Mouse (Mus musculus): Measurements from ENCODE around the gene Gm21312. TPM values are rescaled to one million over a fixed set of nuclear protein-coding genes. Genes with fewer than 3 reads are reported as not detected.

Gm21312 gene
- polyA plus RNA-seq, 1 experiment from 2014 or later, result not detected

- Histone ChIP-seq H3K27me3 (ENCODE audit: control insufficient read depth, insufficient read depth, low read length) (no peaks in the 10 kb centered on the region), H3K9ac (ENCODE audit: low read length) (no peak overlapping the region), H3K36me3 (ENCODE audit: control insufficient read depth, insufficient read depth, low read length) (no peaks in the 10 kb centered on the region), H3K27ac (replicated peaks in 1 of 2; ENCODE audit: control insufficient read depth in 1 of 2, insufficient read depth in 1 of 2, low read depth in 2 of 2, low read length in 2 of 2) (no peak overlapping the region), H3K9me3 (ENCODE audit: control insufficient read depth, low read length) (no peaks in the 10 kb centered on the region), H3K4me1 (ENCODE audit: control insufficient read depth in 2 of 2, insufficient read depth in 2 of 2, low read length in 2 of 2) (no peaks in the 10 kb centered on the region), H3K4me3 (ENCODE audit: control insufficient read depth in 1 of 2, insufficient read depth in 1 of 2, low read depth in 1 of 2, low read length in 2 of 2) (no peak overlapping the region), H3K4me2 (ENCODE audit: low read length) (no peak overlapping the region)
- WGBS, result 60% methylated on average over 3 of the region's 3 CpGs
- ATAC-seq (ENCODE audit: insufficient number of reproducible peaks, insufficient read depth, low FRiP score, low read depth), result no peak
These were observed 33.6 kb downstream of the Gm21312 start for GRCm38 (mm10) chr10:104210268-104210990.

GRCm38 (mm10) chr10:104214527-104214926 lies 37.7 kb downstream of the Gm21312 start:
- Histone ChIP-seq H3K9ac (ENCODE audit: low read length) (no peak overlapping the region), H3K27me3 (ENCODE audit: control insufficient read depth, insufficient read depth, low read length) (no peaks in the 10 kb centered on the region), H3K4me3 (ENCODE audit: control insufficient read depth in 1 of 2, insufficient read depth in 1 of 2, low read depth in 1 of 2, low read length in 2 of 2) (no peak overlapping the region), H3K9me3 (ENCODE audit: control insufficient read depth, low read length) (no peaks in the 10 kb centered on the region), H3K36me3 (ENCODE audit: control insufficient read depth, insufficient read depth, low read length) (no peaks in the 10 kb centered on the region), H3K4me1 (ENCODE audit: control insufficient read depth in 2 of 2, insufficient read depth in 2 of 2, low read length in 2 of 2) (no peaks in the 10 kb centered on the region), H3K27ac (replicated peaks in 1 of 2; ENCODE audit: control insufficient read depth in 1 of 2, insufficient read depth in 1 of 2, low read depth in 2 of 2, low read length in 2 of 2) (no peak overlapping the region), H3K4me2 (ENCODE audit: low read length) (no peak overlapping the region)
- WGBS, result 87% methylated on average over 5 of the region's 5 CpGs
- no peak for ATAC-seq (ENCODE audit: insufficient number of reproducible peaks, insufficient read depth, low FRiP score, low read depth)

GRCm38 (mm10) chr10:104220303-104221021 lies 43.6 kb downstream of the Gm21312 start:
- H3K36me3 ChIP-seq (ENCODE audit: control insufficient read depth, insufficient read depth, low read length), result no peaks in the 10 kb centered on the region
- no peak overlapping the region for H3K27ac ChIP-seq (replicated peaks in 1 of 2; ENCODE audit: control insufficient read depth in 1 of 2, insufficient read depth in 1 of 2, low read depth in 2 of 2, low read length in 2 of 2)
- H3K9me3 ChIP-seq (ENCODE audit: control insufficient read depth, low read length), result peaks cover 5% of the 10 kb centered on the region; the same call in 1 of the 2 replicates
- no peaks in the 10 kb centered on the region for H3K27me3 ChIP-seq (ENCODE audit: control insufficient read depth, insufficient read depth, low read length)
- H3K9ac ChIP-seq (ENCODE audit: low read length), result no peak overlapping the region
- H3K4me2 ChIP-seq (ENCODE audit: low read length), result no peak overlapping the region
- no peaks in the 10 kb centered on the region for H3K4me1 ChIP-seq (ENCODE audit: control insufficient read depth in 2 of 2, insufficient read depth in 2 of 2, low read length in 2 of 2)
- H3K4me3 ChIP-seq (ENCODE audit: control insufficient read depth in 1 of 2, insufficient read depth in 1 of 2, low read depth in 1 of 2, low read length in 2 of 2), result no peak overlapping the region
- ATAC-seq (ENCODE audit: insufficient number of reproducible peaks, insufficient read depth, low FRiP score, low read depth), result no peak
- 72% methylated on average over 6 of the region's 6 CpGs for WGBS

Other genes with a start within 250 kb of the Gm21312 start
- gene Gm21293, start 34.0 kb upstream of the Gm21312 start, polyA plus RNA-seq (2014; fragmentation: Nextera tagmentation; extraction: Ambion mirVana), result not detected in 2 replicates
- not detected in 2 replicates for gene Gm6763, start 25.5 kb upstream of the Gm21312 start, polyA plus RNA-seq (2014; fragmentation: Nextera tagmentation; extraction: Ambion mirVana)
- gene Gm8764, start 17.0 kb upstream of the Gm21312 start, polyA plus RNA-seq (2014; fragmentation: Nextera tagmentation; extraction: Ambion mirVana), result not detected in 2 replicates
- not detected in 2 replicates for gene Gm21304, start 8.5 kb upstream of the Gm21312 start, polyA plus RNA-seq (2014; fragmentation: Nextera tagmentation; extraction: Ambion mirVana)
- gene Gm20765, start 8.5 kb downstream of the Gm21312 start, polyA plus RNA-seq (2014; fragmentation: Nextera tagmentation; extraction: Ambion mirVana), result not detected in 2 replicates
- not detected in 2 replicates for gene Gm4340, start 17.0 kb downstream of the Gm21312 start, polyA plus RNA-seq (2014; fragmentation: Nextera tagmentation; extraction: Ambion mirVana)

All from heart, embryonic 14.5 days (tissue).